Mouse (Mus musculus) liver (tissue): Measurements from ENCODE around the gene Zfp275.
A peak's percentile ranks its signal among the peaks of the same experiment; 100 is the strongest.
"Not testable (repeated sequence)": the region's sequence is repeated elsewhere in the genome, so short reads cannot be mapped to it uniquely, and the experiment has no call there.

Experiments used
- DNase-seq: peaks from one replicate; pipeline ENCODE4 v3.0.0-alpha.2; 2020; ENCODE audit warnings: mixed read lengths

Zfp275 gene

DNA sequence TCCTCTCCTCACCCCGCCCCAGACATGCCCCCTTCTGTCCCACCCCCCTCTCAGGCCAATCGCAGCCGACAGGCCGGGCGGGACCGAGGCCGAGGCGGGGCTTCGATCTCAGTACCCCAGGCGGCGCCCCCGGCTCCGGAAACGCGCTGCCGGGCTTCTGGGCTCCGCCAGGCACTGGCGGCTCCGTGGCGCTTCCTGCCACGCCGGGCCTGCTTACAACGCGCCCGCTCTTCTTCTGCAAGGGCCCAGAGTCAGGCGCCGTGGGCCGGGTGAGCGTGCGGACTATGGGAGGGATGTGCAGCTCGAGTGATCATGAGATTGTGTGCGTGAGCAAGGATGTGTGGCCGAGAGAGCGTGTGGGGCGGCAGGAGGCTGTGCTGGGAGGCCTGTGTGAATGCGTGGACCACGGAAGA is at the start of gene Zfp275:
Gene Zfp275, plus strand, starts transcription at position 139 of the 413 bp plus-strand sequence.
- DNase-seq = peak; percentile 80

- not testable (repeated sequence) for DNase-seq
Observed at GRCm38 (mm10) chrX:73292876-73293275, 49.5 kb upstream of the Zfp275 start, which contains the start of the genes Xlr5a and Xlr5c. TSS of gene Xlr5a (minus strand) at chrX:73292976. TSS of gene Xlr5c (minus strand) at chrX:73292976.

- DNase-seq = not testable (repeated sequence)
Observed at GRCm38 (mm10) chrX:73295745-73296144, 46.7 kb upstream of the Zfp275 start.

- DNase-seq = peak; percentile 4
Observed at GRCm38 (mm10) chrX:73312522-73312921, 29.9 kb upstream of the Zfp275 start.

- DNase-seq = no peak
Observed at GRCm38 (mm10) chrX:73321029-73321428, 21.4 kb upstream of the Zfp275 start.

DNA sequence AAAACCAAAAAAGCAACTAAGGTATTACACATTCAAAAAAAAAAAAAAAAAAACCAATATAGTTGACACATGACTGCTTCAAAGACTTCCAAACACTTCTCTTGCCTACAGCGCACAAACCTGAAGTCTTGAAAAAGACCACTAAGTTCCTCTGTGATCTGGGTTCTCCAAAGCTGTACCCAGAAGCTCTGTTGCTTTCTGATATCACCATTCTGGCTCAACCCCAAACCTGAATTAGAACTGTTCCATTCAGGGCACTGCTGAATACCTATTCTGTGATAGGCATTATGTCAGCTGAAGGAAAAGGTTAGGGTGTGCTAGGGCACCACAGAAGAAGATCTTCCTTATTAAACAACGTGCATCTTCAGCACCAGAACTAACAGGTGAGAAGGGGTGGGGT is 15.2 kb upstream of the Zfp275 start:
- no peak for DNase-seq

DNA sequence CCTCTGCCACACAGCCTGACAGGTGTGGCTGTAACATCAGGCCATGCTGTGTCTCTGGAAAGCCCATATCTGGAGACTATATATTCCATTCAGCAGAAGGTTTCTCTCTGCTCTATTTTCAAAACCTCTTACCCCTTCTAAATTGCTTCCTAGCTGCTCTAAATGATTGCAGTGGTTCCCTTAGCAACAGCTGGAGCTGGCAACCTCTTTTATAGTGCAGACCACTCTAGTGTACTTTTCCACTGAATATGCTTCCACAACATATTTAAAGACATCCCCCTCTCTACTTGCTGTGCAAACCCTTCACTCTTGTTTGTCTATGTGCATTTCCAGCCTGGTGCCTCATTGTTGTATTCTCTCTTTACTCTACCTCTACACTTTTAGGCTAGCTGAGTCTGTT is 8.9 kb upstream of the Zfp275 start:
- DNase-seq = no peak

- DNase-seq = no peak
Observed at GRCm38 (mm10) chrX:73336740-73337139, 5.7 kb upstream of the Zfp275 start, which contains the start of gene Gm45015. TSS of gene Gm45015 (minus strand) at chrX:73336840.

DNA sequence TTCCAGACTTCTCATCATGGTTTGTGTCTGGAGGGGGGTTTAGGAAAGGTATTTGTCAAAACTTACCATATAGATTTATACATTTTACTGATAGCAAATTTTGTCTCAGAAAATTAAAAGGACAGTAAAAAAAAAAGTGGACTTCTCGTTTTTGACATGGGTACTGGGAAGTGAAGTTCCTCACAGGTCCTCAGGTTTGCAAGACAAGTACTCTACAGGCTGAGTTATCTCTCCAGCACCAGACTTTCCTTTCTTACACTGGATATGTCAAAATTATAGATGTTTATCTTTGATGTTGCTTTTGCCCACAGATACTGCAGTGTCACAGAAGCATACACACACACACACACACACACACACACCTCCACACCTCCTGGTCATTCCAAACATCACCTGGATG is 948 bp upstream of the Zfp275 start:
- no peak for DNase-seq

- DNase-seq = no peak
Observed at GRCm38 (mm10) chrX:73342068-73342467, 353 bp upstream of the Zfp275 start.

DNA sequence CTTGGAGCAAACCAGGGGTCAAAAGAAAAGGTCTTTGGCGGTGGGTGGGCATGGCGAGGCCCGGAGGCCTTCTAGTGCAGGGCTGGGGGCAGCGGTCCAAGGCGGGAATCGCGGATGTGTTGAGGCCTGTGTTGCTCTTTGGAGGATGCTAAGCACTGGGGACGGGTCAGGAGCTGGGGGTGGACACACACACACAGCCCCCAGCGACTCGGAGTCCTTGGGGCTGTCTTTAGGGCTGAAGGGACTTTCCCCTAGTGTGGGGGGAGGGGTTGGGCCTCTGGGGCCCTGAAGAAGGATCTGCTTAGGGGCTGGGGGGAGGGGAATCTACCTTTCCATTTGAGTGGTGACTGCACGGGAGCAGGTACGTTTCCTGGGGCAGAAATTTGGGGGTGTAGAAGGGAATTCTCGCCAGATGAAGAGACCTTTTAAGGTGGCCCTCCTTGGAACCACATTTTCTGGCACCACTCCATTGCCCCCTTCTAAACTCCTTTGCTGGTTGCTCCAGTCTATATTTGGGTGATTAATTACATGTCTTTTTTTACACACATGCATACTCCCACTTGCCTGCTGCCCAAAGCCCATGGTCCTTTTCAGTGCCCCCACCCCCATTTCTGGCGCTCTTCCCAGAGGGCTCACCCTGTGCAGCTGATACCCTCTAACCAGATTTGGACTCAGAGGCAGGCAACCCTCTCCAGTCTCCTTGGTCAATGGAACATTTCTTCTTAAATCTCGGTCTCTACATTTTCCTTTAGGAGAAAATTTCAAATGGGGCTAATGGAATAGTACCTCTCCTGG is 717 bp downstream of the Zfp275 start:
- peak; percentile 16 for DNase-seq

DNA sequence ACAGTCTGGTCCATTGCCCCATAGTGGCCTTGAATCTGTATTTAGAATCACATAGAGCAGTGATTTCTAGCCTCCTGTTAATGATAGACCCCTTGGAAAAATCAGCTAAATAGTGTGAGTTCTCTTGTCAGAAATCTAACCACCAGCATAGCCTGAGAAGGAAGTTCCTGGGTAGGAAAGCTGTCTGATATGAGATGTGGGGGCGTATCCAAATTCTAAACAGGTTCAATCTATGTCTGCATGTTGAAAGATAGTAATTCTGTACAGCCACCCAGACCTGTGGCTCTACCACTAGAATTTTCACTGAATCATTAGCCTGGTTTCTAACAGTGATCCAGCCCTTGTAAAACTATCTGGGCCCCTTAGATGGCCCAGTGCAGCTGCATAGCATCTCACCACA is 1.4 kb downstream of the Zfp275 start:
- no peak for DNase-seq

DNA sequence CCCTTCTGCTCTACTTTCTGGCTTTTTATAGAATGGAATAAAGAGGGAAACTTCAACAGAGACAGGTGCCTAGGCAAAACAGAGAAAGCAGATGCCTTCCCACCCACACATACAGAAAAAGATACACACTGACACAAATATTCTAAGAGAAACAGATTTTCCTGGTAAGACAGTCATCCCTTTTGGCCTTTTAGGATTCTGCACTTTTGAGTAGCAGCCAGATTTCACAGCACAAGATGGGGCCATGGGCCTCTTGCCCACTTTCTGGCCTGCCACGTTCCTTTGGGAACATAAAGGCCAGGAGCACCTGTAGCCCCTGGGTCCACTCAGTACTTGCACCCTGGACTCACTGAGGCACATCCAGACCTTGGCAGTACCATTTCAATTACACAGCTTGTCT is 1.9 kb downstream of the Zfp275 start:
- no peak for DNase-seq

DNA sequence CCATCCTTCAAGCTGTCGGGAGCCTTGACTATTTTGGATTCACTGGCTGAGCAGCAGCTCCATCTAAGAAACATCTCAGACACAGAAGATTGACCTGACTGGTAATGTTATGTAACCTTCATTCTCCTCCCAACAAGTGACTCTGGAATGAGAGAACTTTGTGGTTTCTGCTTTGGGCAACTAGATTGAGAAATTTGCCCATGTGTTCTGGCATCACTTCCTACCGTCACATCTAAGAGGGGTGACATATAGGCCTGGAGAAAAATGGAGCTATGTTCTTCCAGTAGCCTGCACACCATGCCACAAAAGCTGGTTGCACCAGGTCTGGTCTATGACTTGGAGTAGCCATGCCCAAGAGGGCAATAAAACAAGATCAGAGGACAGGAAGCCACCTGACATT is 13.7 kb downstream of the Zfp275 start:
- no peak for DNase-seq

DNA sequence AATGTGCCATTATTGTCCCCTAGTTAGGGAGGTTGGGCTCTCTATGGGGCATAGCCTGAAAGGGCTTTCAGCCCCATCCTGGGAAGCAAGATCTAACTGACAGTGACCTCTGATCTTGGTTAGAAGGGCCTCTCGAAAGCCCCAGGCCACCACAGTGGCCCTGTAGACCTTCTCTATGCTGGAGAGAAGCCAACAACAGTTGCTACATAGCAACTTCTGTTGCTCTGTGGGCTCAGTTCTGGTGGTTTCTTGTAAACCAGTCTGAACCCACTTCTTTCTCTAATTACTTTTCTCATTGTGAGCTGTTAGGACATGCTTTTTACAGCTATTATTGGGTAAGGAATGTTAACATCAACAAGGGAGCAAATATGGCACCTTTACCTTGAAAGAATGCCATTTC is 14.3 kb downstream of the Zfp275 start:
- DNase-seq = no peak

- no peak for DNase-seq
Observed at GRCm38 (mm10) chrX:73363291-73363690, 20.9 kb downstream of the Zfp275 start.

DNA sequence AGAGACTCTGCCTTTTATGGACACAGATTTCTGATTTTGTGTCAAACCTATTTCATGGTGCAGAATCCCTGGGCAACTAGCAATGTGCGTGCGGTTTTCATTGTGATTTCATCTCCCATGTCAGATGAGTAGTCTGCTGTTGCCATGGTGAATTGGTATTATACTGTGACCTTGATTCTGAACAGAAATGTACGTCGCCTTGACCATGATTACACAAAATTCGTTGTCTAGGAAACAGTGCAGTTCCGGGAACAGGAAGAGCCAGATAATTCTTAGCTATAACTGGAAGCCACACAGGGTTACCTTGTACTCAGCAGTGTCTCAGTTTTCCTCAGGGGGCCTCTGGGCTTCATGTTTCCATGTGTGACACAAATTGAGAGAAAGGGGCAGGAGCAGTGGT is 42.0 kb downstream of the Zfp275 start:
- no peak for DNase-seq

DNA sequence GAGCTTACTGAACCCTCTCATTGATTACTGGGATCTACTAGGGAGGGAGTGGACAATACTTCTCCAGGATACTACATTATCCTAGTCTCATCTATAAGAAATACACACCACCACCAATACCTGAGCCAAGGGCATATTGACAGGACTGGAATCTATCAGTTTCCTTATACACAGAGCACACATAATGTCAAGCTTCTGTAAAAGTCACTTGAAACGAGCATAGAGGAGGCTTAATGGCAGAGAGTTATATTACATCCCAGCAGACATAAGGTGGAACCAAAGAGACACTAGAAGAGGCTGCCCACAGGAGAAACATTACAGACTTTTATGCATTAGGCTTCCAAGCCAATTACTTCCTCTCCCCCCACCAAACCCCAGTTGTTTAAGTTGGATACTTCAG is 42.5 kb downstream of the Zfp275 start:
- no peak for DNase-seq

- DNase-seq = no peak
Observed at GRCm38 (mm10) chrX:73391481-73391880, 49.1 kb downstream of the Zfp275 start.

GRCm38 (mm10) chrX:73396446-73396845 is 54.0 kb downstream of the Zfp275 start:
- no peak for DNase-seq

DNA sequence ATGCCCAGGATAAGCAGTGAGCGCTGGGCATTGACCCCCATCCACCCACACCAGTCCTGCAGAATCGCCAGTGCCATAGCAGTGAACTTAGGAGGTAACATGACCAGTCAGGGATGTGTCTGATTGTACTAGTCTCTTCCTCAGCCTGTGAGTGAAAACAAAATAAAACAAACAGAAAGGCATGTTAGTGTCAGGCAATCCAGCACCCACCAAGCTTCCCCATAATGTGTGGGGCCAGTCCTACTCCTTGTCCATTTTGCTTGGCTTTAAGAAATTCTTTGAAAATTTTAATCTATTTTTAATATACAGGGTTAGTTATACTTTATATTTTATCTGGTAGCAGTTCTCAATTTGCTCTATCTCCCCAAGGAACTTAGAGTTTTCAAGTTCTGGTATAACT is 56.2 kb downstream of the Zfp275 start, which contains the start of gene Gm18336:
Gene Gm18336, minus strand, starts transcription at position 101 of the 400 bp plus-strand sequence.
- not testable (repeated sequence) for DNase-seq

DNA sequence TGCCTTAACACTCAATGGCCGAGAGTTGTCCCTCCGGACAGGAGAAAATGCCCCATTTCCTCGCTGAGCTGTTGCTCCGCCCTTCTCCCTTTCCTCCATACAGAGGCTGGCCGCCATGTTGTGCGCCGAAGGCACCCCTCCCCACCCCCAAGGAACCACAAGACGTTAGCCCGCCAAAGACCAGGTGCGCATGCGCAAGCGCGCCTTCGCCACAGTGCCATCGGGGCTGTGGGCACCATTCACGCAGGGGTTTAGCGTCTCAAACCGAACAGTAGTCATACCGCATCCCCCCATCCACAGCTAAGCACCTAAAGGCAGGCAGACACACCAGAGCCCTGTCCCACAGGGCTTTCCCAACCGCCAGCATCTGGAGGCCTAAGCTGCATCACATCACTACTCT is 58.5 kb downstream of the Zfp275 start:
- DNase-seq = no peak

DNA sequence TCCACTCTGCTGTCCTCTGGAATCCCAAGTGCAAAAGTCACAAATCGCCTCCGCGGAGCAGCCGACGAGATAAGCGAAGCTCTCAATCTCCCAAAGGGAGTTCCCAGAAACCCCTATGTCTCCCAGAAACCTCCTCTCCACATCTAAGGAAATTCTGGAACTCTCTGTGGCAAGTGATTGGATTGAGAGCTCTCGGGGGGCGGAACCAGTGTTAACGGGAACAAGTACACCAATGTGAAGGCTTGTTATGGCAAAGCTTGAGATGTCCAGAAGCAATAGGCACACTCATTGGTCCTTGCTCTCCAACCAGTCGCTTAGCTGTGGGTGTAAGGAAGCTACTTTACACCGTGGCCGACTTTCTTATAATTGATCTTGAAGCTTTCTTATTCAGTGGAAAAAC is 59.2 kb downstream of the Zfp275 start:
- no peak for DNase-seq
